Mouse (Mus musculus) adrenal gland, postnatal 10 days (tissue): ENCODE measurements around the gene Pgs1. TPM values are rescaled to one million over a fixed set of nuclear protein-coding genes. Genes with fewer than 3 reads are reported as not detected.

Source experiments
- DNase-seq: peaks from one replicate; pipeline ENCODE4 v3.0.0; 2021; ENCODE audit warnings: mixed read lengths
- long read RNA-seq, 2 experiments: library from polyadenylated mRNA; stranded (forward); transcript quantifications; one replicate each; pipeline ENCODE4 v2.0.0; 2021
- total RNA-seq, 2 experiments: library from RNA; stranded (reverse); gene quantifications; 2 replicates each; pipeline ENCODE4 v1.2.3; 2021

Gene Pgs1
- 10 to 100 TPM; 30.9 to 31.0 TPM for total RNA-seq
- long read RNA-seq, experiment 1, transcript Pgs1-203 (10 exons, 2,863 nt), result major isoform, 112 of 161 reads
- long read RNA-seq, experiment 1, transcript Pgs1-201 (10 exons, 2,197 nt), result minor isoform, 9 of 161 reads
- long read RNA-seq, experiment 1, partial matches to known transcripts, result 7 of 161 reads
- long read RNA-seq, experiment 1, other reads (novel, unspliced or antisense), result 33 of 161 reads
- long read RNA-seq, experiment 2, transcript Pgs1-203 (10 exons, 2,863 nt), result major isoform, 70 of 86 reads
- long read RNA-seq, experiment 2, partial matches to known transcripts, result 1 of 86 reads
- long read RNA-seq, experiment 2, other reads (novel, unspliced or antisense), result 9 of 86 reads

DNA sequence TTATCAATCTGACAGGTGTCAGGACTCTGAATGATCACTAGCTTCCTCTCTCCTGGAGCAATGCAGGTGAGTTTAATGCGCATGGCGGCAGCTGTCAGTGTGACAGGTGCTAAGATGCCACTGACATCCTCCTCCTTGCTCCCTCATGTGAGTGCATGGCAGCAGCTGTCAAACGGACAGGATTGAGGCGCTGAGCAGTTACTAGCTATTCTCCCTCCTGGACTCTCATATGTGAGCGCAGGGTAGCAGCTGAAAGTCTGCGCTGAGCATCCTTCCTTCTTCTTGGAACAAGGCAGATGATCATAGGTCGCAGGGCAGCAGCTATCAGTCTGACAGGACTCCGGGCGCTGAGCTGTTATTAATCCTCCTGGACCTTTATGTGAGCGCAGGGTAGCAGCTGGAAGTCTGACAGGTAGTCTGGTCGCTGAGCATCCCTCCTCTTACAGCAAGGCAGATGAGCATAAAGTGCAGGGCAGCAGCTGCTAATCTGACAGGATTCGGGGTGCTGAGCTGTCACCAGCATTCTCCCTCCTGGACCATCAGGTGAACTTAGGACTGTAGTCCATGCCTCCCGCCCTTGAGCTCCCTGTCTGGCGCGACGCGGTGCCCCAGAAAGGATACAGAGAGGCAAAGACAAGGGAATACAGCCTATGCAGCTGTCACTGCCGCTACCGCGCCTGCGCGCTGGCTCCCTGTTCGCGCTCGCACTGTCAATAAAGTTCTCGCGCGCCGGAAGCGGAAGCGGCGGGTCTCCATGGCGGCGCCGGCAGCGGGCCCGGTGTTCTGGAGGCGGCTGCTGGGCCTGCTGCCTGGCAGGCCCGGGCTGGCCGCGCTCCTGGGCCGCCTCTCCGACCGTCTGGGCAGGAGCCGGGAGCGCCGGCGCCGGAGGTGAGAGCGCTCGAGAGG is at the start of gene Pgs1:
Pgs1 (plus strand) TSS at position 167 of the 906 bp plus-strand sequence.
- peak; percentile 95 for DNase-seq

DNA sequence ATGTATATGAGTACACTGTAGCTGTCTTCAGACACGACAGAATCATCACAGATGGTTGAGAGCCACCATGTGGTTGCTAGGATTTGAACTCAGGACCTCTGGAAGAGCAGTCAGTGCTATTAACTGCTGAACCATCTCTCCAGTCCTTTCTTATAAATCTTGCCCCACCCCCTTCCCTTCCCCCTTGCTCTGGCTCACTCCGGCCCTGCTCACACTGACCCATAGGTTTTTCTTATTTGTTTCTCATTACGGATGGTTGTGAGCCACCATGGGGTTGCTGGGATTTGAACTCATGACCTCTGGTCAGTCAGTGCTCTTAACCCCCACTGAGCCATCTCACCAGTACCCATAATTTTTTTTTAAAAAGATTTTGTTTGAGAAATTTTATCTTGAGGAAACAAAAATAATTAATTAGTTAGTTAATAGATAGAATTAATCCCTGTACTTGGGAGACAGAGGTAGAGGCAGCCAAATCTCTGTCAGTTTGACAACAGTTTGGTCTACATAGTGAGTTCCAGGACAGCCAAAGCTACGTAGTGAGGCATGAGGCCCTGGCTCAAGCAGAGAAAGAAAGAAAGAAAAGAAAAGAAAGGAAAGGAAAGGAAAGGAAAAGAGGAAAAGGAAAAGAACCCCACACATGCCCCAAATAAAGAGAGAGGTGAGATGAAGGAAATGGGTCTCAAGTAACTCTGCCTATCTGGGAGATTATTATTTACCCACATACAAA is 46.9 kb upstream of the Pgs1 start:
- DNase-seq, result no peak

DNA sequence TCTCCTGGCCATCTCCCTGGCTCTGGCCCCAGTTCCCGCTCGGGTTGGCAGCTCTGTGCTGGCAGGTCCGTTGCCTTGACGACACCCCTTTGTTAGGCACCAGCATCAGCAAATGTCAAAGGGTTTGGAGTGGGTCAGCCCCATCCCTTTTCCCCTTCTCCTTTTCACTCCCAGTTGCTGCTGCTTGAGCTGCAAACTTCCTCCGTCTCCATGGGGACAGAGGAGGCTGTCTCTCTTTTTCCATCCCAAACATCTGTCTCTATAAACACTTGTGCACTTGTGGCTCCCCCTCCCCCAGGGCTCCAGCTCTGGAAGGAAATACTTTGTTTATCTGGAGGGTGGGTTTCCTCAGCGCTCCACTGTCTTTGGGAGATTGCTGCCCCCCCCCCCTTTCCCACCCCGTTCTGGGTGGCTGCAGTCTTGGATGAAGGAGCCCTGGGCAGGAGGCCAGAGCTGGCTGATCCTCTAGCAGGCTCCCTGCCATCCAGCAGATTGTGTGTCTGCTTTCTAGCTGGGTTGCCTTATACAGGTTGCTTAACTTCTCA is 46.3 kb upstream of the Pgs1 start:
- peak; percentile 82 for DNase-seq

DNA sequence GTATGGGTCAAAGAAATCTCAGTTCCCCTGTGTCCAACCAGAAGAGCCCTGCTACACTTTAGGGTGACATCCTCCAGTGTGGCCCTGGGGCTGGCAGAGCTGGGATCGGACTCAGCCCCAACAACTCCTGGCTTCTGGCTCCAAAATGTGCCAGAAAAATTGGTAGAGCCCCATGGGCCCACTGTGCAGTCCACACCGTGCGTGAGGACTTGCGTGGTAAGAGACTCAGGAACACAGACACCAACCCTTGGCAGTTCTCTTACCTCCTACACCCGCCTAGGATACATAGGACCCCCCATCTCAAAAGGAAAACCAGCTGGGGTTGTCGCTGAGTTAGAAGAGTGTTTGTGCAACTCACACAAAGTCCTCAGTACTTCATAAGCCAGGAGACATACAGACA is 45.2 kb upstream of the Pgs1 start:
- no peak for DNase-seq

DNA sequence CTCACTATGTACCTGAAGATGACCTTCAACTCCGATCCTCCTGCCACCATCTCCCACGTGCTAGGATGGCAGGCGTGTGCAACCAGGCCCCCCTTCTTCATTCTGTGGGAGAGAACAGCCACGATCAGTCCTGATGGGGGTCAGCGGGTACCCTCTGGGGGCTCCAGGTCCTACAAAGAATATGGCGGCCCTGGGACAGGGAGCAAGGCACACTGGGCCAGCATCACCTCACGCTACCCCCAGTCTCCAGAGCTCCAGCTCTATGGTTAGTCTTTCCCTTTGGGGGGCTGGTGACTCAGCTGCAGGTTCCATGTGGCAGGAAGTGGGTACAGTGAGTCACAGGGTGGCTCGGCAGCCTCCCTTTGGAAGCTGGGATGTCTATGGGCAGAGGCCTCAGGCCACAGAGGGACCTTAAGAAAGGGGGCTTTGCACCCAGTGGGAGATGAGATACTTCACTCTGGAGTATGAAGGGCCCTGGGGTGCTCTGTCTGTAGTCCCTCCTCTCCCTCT is 44.7 kb upstream of the Pgs1 start:
- no peak for DNase-seq

DNA sequence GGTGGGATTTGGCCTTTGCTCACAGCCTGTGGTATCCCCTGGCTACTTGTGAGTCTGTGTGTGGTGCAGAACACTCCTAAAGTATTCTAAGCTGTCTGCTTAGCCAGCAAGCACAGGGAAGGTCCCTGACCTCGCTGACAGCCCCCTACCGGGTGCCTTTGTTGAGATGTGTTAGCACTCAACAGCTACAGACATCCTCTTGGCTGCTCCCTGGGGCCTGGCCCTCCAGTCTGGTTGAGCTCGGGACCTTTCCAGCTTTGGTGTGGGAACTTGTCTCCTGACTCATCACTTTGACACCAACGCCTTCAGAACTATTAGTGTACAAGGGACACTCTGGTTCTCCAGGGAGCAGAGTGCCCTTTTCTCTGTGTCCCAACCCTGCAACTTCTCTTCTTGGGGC is 44.2 kb upstream of the Pgs1 start:
- no peak for DNase-seq

DNA sequence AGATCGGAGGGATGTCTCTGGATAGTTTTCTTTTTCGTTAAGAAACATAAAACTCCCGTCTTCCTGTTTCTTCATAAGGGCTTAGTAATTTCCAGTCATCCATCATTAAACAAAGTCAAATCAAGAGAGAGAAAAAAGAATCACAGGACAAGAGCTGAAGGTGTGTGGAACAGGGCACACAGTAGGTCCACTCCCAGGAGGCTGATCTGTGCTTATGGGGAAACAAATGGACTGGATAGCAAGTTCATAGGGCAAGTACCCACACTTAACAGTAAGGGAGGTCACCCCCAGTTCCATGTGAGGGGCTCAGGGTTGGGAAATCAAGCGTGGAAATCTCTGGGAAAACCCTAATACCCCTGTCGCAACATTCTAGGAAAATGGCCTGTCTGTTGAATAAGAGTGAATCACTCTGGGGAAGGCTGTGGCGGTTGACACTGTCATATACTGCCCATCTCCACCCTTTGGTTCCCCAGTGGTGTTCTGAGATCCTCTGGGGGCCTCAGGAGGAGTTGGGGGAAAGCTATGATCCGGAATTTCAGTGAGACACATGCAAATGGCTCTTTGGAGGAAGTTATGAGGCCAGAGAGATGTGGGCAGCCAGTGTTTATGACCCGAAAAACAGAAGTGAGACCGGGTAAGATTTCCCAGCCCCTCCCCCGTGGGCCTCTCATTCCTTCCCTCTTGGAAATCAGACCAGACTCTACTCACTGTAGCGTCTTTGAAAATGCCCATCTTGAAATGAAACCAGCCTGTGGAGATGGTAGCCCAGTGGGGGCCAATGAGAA is 39.7 kb upstream of the Pgs1 start:
- no peak for DNase-seq

DNA sequence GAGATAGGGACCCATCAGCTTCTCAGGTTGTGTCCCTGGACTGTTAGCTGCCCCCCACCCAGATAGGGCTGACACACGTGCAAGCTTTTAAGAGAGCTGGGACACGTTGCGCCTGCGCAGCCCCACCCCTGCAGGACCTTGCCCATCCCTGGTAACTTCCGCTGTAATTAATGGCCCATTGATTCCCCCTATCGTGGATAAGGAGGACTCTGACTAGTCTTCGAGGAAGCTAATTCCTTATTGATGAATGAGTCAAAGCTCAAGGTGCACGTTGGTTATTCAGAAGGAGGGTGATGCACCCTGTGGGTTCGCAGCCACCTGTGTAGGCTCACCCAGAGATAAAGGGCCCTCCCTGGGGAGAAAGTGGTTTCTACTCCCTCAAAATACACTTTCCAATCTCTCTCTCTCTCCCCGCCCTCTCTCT is 39.1 kb upstream of the Pgs1 start:
- DNase-seq, result no peak

DNA sequence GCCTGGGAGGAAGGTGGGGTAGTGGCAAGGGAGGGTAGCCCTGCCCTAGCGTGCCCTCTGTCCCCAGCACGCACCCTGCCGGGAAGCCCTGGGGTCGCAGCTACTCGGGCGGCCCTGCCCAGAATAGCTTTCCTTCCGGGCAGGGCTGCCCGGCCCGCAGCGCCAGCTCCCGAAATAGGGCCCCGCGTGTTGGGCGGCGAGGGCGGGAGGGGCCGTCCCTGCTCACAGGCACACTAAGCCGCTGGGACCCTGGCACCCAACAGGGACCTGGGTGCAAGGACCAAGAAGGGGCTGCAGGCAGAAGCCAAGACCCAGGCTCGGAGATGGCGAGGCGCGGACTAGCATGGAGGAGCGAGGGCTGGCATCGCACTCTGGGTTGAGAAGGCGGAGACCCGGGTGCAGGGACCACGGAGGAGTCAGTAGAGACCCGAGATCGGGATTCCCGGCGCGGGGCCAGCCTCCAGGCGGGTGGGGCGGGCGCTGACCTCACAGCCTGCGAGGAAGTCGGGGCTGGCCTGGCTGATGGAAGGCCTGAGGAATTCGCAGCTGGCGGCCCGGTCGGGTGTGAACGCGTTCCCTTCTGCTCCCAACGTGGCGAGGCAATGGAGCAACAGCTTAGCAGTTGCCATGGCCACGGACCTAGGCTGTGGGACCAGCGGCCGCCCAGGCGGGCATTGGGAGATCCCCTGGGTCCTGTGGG is 36.5 kb upstream of the Pgs1 start:
- peak; percentile 78 for DNase-seq

DNA sequence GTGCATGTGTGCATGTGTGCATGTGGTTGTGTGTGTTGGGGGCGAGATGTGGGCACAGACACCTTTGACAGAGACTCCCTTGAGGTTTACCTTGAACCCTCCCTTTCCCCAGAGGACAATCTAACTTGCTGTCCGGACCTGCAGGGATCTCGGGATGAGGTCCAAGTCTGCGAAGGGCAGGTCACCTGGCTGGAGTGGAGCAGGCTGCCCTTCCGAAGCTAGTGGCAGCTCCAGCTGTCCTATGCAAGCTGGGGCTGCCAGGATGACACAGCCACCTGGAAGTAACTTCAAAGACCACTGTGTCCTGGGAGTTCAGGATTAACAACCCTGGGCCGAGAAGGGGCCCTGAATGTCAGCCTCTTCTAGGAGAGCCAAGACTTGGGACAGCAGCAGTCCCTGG is 34.7 kb upstream of the Pgs1 start:
- no peak for DNase-seq

DNA sequence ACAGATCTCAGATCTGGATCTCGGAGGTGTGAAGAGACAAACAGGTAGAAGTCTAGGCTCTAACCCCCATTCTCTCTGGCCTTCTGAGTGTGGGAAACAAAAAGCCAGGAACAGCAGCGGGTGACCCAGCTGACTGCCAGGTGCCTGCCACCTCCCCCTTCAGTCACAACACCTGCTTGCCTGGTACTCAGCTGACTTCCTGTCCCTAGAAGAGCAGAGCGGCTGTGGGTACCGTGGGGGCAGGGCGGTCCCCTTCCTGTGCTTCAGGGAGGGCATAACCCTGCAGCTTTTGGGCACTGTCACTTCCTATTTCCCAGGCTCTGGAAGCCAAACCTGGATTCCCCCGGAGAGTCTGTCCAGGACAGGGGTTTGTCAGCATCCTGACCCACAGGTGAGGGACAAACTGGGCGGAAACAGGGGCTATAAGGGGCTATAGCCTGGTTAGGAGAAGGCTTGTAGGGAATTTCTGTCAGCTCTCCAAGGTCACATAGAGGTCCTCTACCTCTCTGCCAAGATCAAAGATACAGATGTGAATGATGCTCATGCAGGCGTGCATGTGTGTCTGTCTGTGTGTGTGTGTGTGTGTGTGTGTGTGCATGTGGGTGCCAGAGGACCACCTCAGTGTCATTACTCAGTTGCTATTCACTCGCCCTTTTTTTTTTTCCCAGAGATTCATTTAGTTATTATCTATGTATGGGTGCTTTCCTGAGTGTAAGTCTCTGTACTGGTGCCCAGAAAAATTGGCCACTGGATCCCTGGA is 33.7 kb upstream of the Pgs1 start:
- no peak for DNase-seq

DNA sequence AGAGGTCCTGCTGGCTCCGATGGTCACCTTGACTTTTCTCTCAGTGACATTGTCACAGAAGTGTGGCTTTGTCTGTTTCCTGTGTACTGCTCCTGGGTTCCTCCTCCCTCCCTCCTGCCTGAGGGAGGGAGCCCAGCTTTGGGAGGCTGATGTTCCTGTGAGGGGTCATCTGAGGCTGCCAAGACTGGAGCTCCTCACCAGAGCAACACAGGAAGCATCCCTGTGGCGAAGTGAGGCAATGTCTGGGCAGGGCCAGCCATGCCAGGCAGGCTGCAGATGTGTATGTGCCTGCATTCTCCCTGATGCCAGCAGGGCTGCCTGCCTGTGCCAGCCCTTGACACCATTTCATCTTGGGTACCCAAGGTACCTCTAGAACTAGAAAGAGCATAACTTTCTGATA is 32.0 kb upstream of the Pgs1 start:
- no peak for DNase-seq

DNA sequence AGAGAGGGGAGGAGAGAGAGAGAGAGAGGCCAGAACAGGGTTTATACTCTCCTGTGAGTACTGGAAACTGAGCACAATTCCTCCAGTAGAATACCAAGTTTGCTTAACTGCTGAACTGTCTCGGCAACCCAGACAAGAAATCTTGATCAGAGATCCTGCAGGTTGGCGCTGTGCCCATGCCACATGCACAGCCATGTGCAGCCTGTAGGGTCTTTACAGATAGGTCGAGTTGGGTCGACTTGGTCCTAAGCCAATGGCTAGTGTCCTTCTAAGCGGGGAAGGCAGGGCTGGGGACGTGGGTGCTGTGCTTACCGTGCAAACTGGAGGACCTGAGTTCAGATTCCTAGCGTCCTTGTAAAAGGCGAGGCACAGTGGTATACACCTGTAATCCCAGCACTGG is 31.3 kb upstream of the Pgs1 start:
- DNase-seq, result no peak

DNA sequence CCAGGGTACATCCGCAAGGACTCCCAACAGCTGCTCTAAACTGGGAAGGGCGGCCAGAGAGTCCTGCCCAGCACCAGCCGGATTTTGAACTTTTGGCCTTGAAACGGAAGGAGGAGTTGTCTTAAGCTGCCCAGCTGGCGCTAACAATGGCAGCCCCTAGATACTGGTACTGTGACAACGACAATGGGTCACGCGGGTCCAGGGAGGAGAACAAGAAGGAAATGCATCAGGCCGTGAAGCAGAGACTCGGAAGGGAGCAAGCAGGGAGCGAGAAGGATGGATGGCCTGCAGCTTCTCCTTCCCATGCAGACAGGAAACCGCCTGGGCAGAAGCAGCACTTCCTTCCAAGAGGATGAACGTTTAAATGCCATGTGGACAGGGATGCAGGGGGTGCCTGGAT is 30.5 kb upstream of the Pgs1 start:
- no peak for DNase-seq

DNA sequence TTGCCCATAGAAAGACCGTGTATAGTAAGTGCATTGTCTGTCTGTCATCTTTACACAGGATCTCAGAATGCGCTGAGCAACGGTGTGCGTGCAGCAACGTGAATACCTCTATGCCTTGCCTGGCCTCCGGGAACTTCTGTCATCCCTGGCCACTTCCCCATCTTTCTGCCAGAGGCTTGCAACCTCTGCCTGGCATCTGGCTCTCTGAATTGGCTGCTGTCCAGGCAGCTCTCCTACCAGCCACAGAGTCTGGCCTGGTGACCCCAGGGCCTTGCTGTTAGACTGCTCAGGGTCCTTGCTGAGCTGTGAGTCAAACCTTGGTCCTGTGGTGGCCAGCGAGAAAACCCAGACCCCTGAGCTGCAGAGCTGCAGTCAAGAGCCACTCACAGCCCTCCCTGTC is 27.9 kb upstream of the Pgs1 start:
- DNase-seq, result peak; percentile 86

DNA sequence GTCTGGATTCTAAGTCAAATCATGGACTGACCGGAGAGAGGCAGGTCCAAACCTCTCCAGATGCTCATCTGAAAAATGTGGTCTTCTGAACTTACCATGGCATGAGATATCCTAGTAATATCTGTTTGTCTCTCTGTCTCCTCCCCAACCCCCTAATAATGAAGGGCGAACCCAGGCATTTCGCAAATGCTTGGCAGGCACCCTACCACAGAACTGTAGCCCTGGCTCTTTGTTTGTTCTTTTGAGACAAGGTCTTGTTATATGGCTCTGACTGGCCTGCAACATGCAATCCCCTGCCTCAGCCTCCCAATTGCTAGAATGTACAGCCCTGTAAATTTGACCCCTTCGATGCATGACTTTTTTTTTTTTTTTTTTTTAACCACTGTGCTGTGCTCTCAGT is 26.9 kb upstream of the Pgs1 start:
- DNase-seq, result peak; percentile 65

DNA sequence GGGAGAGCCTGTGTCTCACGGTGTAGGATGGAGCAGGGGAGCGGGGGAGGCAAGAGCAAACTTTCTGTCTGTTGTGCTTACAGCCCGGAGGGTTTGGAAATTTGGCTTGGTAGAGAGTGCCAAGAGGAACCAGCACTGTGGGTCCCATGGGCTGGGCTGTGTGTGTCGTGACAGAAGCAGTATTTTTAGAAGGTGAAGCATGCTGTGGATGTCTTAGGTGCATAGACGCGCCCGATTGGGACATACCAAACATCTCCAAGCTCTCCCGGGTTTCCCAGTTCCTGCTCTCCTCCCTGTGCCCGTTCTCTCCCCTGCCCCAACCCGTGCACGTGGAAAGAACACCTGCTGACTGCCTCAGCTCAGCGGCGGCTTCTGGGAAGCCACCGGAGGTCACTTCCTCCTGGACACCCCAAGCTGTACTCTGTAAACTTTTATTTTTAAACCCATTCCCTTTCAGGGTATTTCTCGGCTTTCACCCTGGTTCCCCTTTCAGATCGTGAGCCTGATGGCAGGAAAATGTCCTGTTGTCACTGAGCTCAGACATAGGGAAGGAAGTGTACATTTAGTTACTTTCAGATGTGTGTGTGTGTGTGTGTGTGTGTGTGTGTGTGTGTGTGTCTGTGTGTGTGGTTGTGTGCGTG is 26.2 kb upstream of the Pgs1 start:
- no peak for DNase-seq

DNA sequence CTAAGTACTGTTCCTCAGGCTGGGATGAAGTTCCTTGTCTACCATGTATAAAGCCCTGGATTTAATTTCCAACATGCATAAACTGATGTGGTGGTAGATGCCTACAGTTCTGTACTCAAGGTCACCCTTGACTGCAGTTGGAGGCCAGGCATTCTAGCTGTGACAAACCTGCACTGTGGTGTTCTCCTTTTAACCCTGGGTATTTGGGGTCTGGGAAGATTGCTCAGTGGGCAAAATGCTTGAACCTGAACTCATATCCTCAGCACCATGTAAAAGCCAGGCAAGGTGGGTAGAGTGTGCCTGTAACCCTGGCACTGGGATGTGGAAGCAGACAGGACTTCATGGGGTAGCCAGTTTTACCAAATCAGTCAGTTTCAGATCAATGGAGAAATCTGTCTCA is 25.5 kb upstream of the Pgs1 start:
- no peak for DNase-seq

DNA sequence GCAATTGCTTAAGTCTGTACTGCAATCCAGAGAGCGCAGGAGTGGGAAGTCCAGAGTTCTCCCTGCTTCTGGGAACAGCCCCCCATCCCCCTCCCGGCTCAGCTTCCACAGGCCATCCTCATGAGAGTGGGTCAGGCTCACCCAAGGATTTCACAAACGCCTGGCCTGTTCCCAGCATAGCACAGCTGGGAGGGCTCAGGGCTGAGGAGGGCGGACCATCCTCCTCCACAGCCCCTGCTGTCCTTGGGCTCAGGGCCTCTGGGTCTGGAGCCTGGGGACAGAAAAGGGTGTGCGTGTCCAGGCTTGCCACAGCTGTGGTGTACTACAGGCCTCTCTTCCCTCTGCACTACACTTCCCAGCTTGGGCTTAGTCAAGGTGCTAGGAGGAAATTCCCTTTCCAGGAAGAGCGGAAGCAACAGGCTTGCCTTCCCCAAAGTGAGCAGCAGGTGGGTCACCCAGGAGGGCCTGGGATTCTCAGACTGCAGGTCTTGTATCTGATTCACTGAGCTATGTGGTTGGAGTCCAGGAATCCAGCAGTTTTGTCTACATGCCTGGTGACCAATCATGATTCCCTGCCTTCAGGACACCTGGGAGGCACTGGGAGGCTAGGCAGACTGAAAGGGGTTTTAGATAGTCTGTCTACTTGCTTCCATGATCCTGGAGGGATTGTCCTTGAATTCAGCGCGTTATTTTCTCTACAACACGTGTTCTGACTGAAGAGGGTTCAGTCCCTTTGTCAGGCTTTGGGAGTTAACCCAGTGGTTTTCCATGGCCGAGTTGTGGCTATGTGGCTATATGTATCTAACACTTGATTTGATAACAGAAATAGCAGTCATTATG is 23.6 kb upstream of the Pgs1 start:
- peak; percentile 91 for DNase-seq
